Mouse (Mus musculus): ENCODE measurements at regions not wholly inside any gene's neighbourhood (a gene's known extent, or its start where the extent isn't known, plus 50 kb on each side); places are given as distances from the start of the nearest gene placed in this dataset.

DNA sequence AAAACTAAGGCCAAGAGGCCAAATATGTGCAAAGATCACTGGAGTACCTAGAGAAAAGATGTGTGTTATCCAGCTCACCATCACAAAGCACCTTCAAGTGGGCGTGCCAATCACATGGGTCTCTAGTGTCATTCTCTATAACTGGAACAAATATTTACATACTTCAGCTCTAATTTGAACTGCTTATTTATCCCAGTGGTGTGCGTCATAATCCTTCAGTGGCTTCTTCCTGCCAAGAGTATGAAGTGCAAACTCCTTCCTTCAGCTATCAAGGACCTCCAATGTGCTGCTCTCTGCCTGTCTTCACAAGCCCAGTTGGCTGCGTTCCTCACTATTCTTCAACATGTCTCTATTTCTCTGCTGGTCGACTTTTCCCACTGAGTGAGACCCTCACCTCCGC, 227.1 kb downstream of the Snx19 start:
- no peak overlapping the region for H3K27ac ChIP-seq (ENCODE audit: insufficient read depth, low read length)
- H3K4me3 ChIP-seq (replicated peaks; ENCODE audit: insufficient read depth, low read depth, low read length): no peak overlapping the region
- no peaks in the 10 kb centered on the region; the same call in 1 of the 2 replicates for H3K4me1 ChIP-seq (ENCODE audit: control insufficient read depth, insufficient read depth, low read length)
- TF ChIP-seq CTCF (IDR thresholded peaks at IDR 0.05; ENCODE audit: borderline replicate concordance, insufficient read depth, low read depth, low read length): no peak
- no peak for TF ChIP-seq POLR2A (IDR thresholded peaks at IDR 0.05; ENCODE audit: borderline replicate concordance, insufficient read depth, low read length)
- WGBS: 85% methylated on average over 5 of the region's 5 CpGs
- no peaks in the 10 kb centered on the region for H3K27me3 ChIP-seq (ENCODE audit: control insufficient read depth, insufficient read depth, low read length)
- DNase-seq: no peak

DNA sequence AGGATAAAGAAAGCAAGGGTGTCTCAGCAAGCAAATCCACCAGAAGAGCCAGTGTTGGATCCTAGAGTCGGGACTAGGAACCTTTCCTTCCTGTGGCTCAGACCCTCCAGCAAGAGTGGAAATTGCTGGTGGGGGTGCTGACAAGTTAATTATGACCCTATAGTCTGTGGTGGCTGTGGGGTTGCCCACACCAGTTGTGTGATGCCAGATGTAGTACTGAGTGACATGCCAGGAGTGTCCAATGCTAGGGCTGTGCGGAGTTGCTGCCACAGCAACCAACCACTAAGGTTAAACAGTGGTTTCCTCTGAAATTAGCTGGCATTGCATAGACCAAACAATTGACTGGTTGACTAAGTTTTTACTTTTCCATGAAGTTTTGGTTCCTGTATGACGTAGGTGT, 226.3 kb downstream of the Snx19 start:
- TF ChIP-seq CTCF (IDR thresholded peaks at IDR 0.05; ENCODE audit: borderline replicate concordance, insufficient read depth, low read depth, low read length): no peak
- no peak for TF ChIP-seq POLR2A (IDR thresholded peaks at IDR 0.05; ENCODE audit: borderline replicate concordance, insufficient read depth, low read length)
- no peak for DNase-seq
- H3K4me1 ChIP-seq (ENCODE audit: control insufficient read depth, insufficient read depth, low read length): no peaks in the 10 kb centered on the region; the same call in 1 of the 2 replicates
- no peak overlapping the region for H3K27ac ChIP-seq (ENCODE audit: insufficient read depth, low read length)
- no peak overlapping the region for H3K4me3 ChIP-seq (replicated peaks; ENCODE audit: insufficient read depth, low read depth, low read length)
- H3K27me3 ChIP-seq (ENCODE audit: control insufficient read depth, insufficient read depth, low read length): no peaks in the 10 kb centered on the region
- 88% methylated on average over 3 of the region's 3 CpGs for WGBS

DNA sequence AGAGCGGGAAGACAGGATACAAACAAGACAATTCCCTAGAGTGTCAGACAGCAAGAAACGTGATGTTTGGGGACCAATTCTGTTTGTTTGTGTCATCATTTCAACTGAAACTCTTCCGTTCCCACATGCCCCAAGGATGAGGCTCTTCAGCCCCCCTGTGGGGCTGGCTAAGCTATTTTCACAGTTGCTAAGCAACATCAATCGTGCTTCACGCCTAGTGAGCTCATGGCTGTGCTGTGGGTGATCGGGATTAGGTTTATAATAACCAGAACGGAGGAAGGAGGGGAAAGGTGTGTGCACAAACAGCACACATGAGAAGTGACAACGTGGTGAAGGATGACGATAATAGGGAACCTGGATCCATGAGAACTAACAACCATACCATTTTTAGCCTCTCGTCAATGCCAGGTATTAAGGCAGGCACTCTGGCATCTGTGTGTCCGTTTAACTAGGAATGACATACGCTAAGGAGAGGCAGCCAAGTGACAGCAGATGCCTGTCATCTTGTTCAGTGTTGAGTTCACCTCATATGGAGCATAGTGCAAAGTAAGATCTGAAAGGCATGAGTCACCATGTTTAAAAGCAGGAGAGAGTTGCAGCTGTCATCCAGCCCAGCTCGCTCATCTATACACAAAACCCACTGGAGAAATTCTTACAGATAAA, 222.6 kb downstream of the Snx19 start:
- Histone ChIP-seq H3K4me3 (replicated peaks; ENCODE audit: insufficient read depth, low read depth, low read length) (no peak overlapping the region), H3K4me1 (ENCODE audit: control insufficient read depth, insufficient read depth, low read length) (no peaks in the 10 kb centered on the region; the same call in 1 of the 2 replicates), H3K27ac (ENCODE audit: insufficient read depth, low read length) (no peak overlapping the region), H3K27me3 (ENCODE audit: control insufficient read depth, insufficient read depth, low read length) (no peaks in the 10 kb centered on the region)
- TF ChIP-seq POLR2A (IDR thresholded peaks at IDR 0.05; ENCODE audit: borderline replicate concordance, insufficient read depth, low read length): no peak
- no peak for TF ChIP-seq CTCF (IDR thresholded peaks at IDR 0.05; ENCODE audit: borderline replicate concordance, insufficient read depth, low read depth, low read length)
- WGBS: 17% methylated on average over 13 of the region's 13 CpGs
- DNase-seq: no peak

- Histone ChIP-seq H3K4me1 (ENCODE audit: control insufficient read depth, insufficient read depth, low read length) (no peaks in the 10 kb centered on the region), H3K4me3 (replicated peaks; ENCODE audit: insufficient read depth, low read depth, low read length) (no peak overlapping the region), H3K27ac (ENCODE audit: insufficient read depth, low read length) (no peak overlapping the region), H3K27me3 (ENCODE audit: control insufficient read depth, insufficient read depth, low read length) (no peaks in the 10 kb centered on the region; the same call in 1 of the 2 replicates)
- no peak for DNase-seq
- TF ChIP-seq CTCF (IDR thresholded peaks at IDR 0.05; ENCODE audit: borderline replicate concordance, insufficient read depth, low read depth, low read length): no peak
- TF ChIP-seq POLR2A (IDR thresholded peaks at IDR 0.05; ENCODE audit: borderline replicate concordance, insufficient read depth, low read length): no peak
- WGBS: 46% methylated on average over 10 of the region's 10 CpGs
Observed at GRCm38 (mm10) chr9:30633741-30634470, 207.0 kb downstream of the Snx19 start.

DNA sequence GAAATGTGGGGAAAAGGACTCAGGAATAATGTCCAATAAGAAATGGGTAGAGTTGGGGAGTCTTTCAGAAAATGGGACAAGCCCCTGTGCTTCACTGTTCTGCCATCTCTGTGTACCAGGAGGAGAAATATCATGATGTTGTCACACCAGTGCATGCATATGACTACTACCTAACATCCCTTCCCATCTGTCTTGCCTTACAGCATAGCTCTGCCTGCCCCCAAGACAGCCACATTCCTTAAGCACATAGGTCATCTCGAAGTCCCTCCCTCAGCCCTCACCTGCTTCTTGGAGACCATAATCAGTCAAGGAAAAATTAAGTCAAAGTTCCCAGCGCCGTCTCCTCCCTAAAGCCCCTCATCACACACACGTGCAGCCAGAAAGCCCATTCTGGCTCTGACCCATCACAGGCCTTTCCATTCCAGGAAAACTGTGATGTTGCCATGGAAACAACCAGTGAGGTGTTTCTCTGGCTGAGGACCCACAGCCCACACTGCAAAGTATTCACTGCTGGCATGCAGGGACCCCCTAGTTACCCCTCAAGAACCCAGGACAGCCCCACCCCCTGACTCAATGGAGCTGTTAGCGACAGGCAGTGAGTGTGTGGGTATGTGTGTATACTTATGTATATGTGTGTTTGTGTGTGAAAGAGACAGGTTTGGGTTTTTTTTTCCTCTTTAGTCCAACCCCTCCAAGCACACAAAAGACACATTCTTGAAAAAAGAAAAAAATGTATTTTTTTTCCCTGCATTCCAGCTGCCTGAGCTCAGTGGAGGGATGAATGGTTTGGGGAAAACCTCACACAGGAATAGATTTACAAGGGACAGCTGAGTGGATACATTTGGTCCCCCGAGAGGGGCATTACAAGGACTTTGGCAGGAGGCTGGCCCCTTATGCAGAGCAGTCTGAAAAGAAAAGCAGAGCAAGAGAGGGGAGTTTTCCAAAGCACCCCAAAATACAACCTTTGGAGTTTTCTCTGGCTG, 205.5 kb downstream of the Snx19 start:
- Histone ChIP-seq H3K27me3 (ENCODE audit: control insufficient read depth, insufficient read depth, low read length) (no peaks in the 10 kb centered on the region; the same call in 1 of the 2 replicates), H3K4me1 (ENCODE audit: control insufficient read depth, insufficient read depth, low read length) (no peaks in the 10 kb centered on the region), H3K4me3 (replicated peaks; ENCODE audit: insufficient read depth, low read depth, low read length) (no peak overlapping the region), H3K27ac (ENCODE audit: insufficient read depth, low read length) (no peak overlapping the region)
- no peak for DNase-seq
- TF ChIP-seq CTCF (IDR thresholded peaks at IDR 0.05; ENCODE audit: borderline replicate concordance, insufficient read depth, low read depth, low read length) (no peak), POLR2A (IDR thresholded peaks at IDR 0.05; ENCODE audit: borderline replicate concordance, insufficient read depth, low read length) (no peak)
- WGBS: 43% methylated on average over 6 of the region's 6 CpGs

DNA sequence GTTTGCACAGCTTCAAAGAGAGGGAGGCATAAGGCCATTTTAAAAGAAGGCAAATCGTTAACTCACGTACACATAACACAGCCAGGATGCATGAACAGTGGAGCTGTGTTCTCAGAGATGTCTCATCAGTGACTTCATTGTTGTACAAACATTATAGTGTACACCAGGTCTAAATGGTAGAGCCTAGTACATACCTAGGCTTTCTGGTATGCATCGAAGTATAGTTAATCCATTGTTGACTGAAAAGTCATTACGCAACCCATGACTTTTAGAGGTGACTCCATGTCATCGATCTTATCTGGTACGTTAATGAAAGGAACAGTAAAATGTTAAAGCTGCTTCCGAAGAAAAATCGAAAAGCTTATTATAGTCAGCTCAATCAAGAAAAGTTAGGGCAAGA, 198.7 kb downstream of the Snx19 start:
- H3K27ac ChIP-seq (ENCODE audit: insufficient read depth, low read length): no peak overlapping the region
- WGBS: 98% methylated on average over 8 of the region's 8 CpGs
- no peak overlapping the region for H3K4me3 ChIP-seq (replicated peaks; ENCODE audit: insufficient read depth, low read depth, low read length)
- H3K27me3 ChIP-seq (ENCODE audit: control insufficient read depth, insufficient read depth, low read length): no peaks in the 10 kb centered on the region
- no peaks in the 10 kb centered on the region for H3K4me1 ChIP-seq (ENCODE audit: control insufficient read depth, insufficient read depth, low read length)
- no peak for TF ChIP-seq POLR2A (IDR thresholded peaks at IDR 0.05; ENCODE audit: borderline replicate concordance, insufficient read depth, low read length)
- no peak for TF ChIP-seq CTCF (IDR thresholded peaks at IDR 0.05; ENCODE audit: borderline replicate concordance, insufficient read depth, low read depth, low read length)
- DNase-seq: no peak

GRCm38 (mm10) chr9:30625090-30625489, 198.2 kb downstream of the Snx19 start:
- DNase-seq: no peak
- H3K4me1 ChIP-seq (ENCODE audit: control insufficient read depth, insufficient read depth, low read length): no peaks in the 10 kb centered on the region
- no peaks in the 10 kb centered on the region for H3K27me3 ChIP-seq (ENCODE audit: control insufficient read depth, insufficient read depth, low read length)
- WGBS: 57% methylated on average over 3 of the region's 3 CpGs
- no peak overlapping the region for H3K4me3 ChIP-seq (replicated peaks; ENCODE audit: insufficient read depth, low read depth, low read length)
- no peak overlapping the region for H3K27ac ChIP-seq (ENCODE audit: insufficient read depth, low read length)
- TF ChIP-seq CTCF (IDR thresholded peaks at IDR 0.05; ENCODE audit: borderline replicate concordance, insufficient read depth, low read depth, low read length) (no peak), POLR2A (IDR thresholded peaks at IDR 0.05; ENCODE audit: borderline replicate concordance, insufficient read depth, low read length) (no peak)

All from cerebellum, adult 2 months (tissue).